Mouse (Mus musculus): ENCODE measurements around the gene Ank.

Ank gene

GRCm38 (mm10) chr15:27597516-27597915 is 131.0 kb downstream of the Ank start:
- in situ Hi-C loops (cut with MboI, MseI) = no loop called here

GRCm38 (mm10) chr15:27598786-27599385 is 132.4 kb downstream of the Ank start:
- in situ Hi-C loops (cut with MboI, MseI) = no loop called here

DNA sequence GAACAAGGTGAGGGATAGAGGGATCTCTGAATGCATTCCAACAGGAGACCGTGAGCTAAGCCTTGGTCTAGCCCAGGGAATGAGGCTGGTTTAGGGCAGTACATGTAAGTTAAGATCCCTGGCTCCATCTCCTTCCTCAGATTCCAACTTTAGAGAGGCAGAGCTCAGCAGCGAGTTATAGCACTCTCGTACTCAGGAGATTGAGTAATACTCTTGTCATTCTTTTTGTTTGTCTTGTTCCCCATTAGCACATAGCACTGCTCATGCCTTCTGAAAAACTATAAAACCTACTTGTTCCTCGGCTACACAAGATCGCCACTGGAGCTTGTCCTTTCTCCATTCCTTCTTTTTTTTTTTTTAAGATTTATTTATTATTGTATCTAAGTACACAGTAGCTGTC is 134.0 kb downstream of the Ank start:
- in situ Hi-C loops (cut with MboI, MseI) = no loop called here

DNA sequence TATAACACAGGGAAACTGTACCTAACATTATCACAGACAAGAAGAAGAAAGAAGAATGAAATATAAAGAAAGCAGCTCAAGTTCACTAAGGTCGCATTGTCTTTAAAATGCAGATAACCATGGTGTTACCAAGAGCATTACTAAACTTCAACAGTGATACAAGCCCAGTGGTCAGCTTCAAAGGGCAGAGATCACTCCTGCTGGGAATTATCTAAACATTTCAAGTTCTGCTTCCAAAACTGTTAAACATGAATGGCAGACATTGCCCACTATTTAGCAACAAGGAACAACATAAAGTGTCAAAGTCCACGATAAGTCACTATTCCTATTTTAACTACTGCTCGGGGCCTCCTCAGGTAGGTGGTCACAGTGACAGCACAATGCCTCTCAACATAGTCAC is 138.1 kb downstream of the Ank start:
- in situ Hi-C loops (cut with MboI, MseI) = no loop called here

- in situ Hi-C loops (cut with MboI, MseI) = no loop called here
These were observed 138.8 kb downstream of the Ank start for GRCm38 (mm10) chr15:27605252-27605651.

DNA sequence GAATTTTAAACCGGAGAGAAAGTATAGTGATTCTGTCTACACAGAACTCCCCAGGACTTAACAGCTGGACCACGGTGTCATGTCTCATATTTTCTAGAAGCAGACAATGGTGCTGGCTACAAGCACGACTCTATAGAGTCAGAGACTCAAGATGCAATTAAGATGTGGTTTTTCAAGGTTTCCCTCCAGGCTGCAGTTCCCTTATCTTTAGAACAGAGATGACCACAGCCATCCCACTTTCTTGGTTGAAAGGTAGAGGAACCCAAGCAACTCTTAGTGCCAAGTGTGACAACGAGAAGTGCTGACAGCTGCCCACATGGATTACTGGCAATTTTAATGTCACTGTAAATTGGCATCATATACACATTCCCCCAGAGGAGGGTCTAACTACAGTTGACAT is 143.1 kb downstream of the Ank start:
- in situ Hi-C loops (cut with MboI, MseI) = no loop called here

GRCm38 (mm10) chr15:27612533-27613221 is 146.2 kb downstream of the Ank start:
- in situ Hi-C loops (cut with MboI, MseI) = no loop called here

DNA sequence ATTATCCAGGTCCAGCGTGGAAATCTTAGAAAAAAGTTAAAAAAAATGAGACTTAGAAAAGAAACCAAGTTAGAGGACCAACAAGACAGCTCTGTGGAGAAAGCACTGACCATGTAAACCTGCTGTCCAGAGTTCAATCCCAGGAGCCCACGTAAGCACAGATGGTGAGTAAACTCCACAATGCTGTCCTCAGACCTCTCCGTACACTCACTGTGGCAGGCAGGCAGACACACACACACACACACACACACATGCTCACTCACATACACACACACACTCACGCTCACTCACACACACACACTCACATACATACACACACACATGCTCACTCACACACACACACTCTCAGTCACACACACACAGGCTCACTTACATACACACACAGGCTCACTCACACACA is 146.8 kb downstream of the Ank start:
- in situ Hi-C loops (cut with MboI, MseI) = no loop called here

DNA sequence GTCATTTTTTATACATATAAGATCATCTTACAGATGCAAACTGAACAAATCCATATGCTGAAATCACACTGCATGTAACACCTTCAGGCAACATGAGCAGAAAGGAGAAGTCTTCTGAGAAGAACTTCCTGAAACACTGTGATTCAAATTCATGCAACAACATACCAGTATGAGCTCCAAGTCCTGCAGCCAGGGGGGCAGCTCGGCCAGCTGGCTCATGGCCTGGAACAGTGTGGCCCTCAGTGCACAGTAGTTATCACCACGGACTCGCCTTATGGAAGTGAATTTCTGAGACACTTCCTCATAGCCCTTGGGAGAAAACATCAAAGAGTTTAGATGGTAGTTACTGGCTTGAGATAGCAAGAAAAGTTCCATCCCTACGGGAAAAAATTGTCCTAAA is 149.7 kb downstream of the Ank start:
- in situ Hi-C loops (cut with MboI, MseI) = no loop called here

- in situ Hi-C loops (cut with MboI, MseI) = no loop called here
These were observed 150.8 kb downstream of the Ank start for GRCm38 (mm10) chr15:27617227-27617626.

- in situ Hi-C loops (cut with MboI, MseI) = no loop called here
These were observed 152.5 kb downstream of the Ank start for GRCm38 (mm10) chr15:27618778-27619533.

DNA sequence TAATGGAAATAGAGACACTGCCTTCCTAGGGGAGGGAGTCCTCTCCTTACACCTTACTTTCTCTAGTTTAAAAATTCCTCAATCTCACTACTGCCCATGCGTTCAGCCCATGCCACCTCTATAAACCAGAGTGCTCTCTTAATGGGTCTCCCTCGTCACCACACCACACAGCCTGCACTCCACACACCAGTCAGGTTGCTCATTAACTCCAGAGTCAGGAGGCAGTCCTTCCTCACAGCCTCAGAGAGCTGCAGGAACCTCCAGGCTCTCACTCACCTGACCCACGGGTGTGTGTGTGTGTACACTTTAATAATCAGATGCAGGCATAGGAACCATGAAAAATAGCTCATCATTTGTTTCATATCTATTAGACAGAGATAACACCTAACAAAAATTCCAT is 153.2 kb downstream of the Ank start:
- in situ Hi-C loops (cut with MboI, MseI) = no loop called here

- in situ Hi-C loops (cut with MboI, MseI) = no loop called here
These were observed 154.2 kb downstream of the Ank start for GRCm38 (mm10) chr15:27620475-27621185.

- in situ Hi-C loops (cut with MboI, MseI) = no loop called here
These were observed 156.8 kb downstream of the Ank start for GRCm38 (mm10) chr15:27623286-27623685.

- in situ Hi-C loops (cut with MboI, MseI) = no loop called here
These were observed 158.8 kb downstream of the Ank start for GRCm38 (mm10) chr15:27625014-27625889.

DNA sequence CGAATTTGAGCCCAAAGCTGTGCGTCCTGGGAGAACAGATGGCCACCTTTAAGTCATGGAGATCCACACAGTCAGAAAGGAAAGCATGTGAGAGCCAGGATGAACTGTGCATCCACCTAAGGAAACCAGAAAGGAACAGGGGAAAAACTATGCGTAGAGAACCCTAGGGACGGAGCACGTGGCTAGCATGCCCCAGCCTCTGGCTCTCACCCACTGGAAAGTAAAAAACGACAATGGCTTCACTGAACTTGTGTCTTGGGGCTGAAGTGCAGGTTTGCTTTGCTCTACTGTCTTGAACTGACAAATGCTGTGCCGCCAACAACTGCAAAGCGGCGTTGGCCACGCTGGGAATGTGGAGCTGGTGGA is 159.4 kb downstream of the Ank start:
- in situ Hi-C loops (cut with MboI, MseI) = no loop called here

GRCm38 (mm10) chr15:27626314-27626713 is 159.8 kb downstream of the Ank start:
- in situ Hi-C loops (cut with MboI, MseI) = no loop called here

DNA sequence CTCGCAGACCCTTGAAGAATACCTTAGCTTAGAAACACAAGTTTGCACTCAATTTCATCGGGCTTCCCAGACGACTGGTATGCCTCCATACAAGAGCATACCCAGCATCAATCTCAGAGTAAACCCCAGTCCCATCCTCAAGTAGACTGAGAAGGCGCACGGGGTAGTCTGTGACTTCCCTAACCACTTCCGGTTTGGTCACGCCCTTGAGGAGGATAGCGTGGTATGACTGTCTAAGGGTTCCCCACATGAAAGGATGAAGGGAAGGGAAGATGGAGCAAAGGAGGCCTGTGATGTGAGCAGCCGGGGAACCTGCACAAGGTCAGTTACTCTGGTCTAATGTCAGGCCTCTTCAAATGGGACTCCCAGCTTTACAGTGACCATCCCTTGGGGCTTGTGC is 161.3 kb downstream of the Ank start:
- in situ Hi-C loops (cut with MboI, MseI) = no loop called here

- in situ Hi-C loops (cut with MboI, MseI) = no loop called here
These were observed 162.6 kb downstream of the Ank start for GRCm38 (mm10) chr15:27629046-27629445.

- in situ Hi-C loops (cut with MboI, MseI) = no loop called here
These were observed 163.5 kb downstream of the Ank start for GRCm38 (mm10) chr15:27629800-27630600.

All from regulatory T cell (primary cell).